In the genomic region with DNA sequence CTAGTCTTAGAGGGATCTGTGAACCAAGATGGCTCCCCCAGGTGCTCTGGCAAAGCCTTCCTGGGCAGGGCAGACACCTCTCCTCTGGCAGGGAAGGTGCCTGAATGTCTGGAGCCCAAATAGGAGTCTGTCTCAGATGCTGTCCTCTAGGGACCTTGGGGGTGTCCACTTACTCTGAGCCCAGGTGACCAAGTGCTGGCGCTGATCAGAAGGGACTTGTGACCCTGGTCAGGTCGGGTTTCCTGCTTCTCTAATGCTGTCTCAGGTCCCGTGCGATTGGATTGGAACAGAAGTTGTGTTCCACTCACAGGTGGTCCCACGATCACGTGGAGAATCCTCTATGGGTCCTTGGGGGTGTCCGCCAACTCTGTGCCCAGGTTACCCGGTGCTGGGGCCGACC, we compare ENCODE assay signal across 9 mouse cellular contexts. TPM values are rescaled to one million over a fixed set of nuclear protein-coding genes. Genes with fewer than 3 reads are reported as not detected.
"Had no signal": no experiment of that assay in that cellular context is flagged by ENCODE, and none has a peak within 500 bp of the region (broad histone marks: within the 10 kb centered on the region; RNA-seq: fewer than 3 reads in every experiment).

No protein-coding gene starts in this region.

RNA-seq across cellular contexts. Expression of gene Chil4, which starts 28.1 kb away (rescaled TPM):
- polyA plus RNA-seq: neural tube, embryonic 14.5 days; neural tube, embryonic 15.5 days; small intestine, adult 2 months; spleen, adult 2 months; stomach, embryonic 14.5 days; stomach, embryonic 15.5 days; stomach, embryonic 16.5 days; testis, adult 2 months; urinary bladder, adult 2 months had no signal
